Mouse (Mus musculus) WW6 (cell line): Measurements from ENCODE around the gene Tnfsf4.

Source experiments
- DNase-seq: peaks from one replicate; pipeline ENCODE4 v3.0.0-alpha.2; 2013; ENCODE audit warnings: low read depth, low spot score

Gene Tnfsf4

GRCm38 (mm10) chr1:161394931-161395459, at the start of gene Tnfsf4:
Gene Tnfsf4 (plus strand): TSS chr1:161395409.
- DNase-seq = no peak

DNA sequence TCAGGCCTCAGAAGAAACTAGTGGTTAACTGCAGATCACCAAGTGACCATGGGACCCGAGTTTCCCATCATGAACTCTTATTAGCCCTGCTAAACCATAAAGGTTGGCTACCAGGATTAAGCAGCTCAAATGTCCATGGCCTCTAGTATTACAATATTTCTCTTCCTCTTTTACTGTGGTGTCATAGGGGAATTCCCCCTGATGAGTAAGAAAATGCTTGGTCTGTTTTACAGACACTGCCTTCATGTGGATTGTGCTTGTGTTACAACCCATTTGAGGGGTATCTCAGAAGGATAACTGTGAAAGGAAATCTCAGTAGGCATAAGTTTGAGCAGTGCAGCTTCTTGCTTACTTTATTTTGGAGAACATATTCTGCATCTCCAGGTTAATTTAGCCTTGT, 44.2 kb upstream of the Tnfsf4 start:
- DNase-seq = no peak

DNA sequence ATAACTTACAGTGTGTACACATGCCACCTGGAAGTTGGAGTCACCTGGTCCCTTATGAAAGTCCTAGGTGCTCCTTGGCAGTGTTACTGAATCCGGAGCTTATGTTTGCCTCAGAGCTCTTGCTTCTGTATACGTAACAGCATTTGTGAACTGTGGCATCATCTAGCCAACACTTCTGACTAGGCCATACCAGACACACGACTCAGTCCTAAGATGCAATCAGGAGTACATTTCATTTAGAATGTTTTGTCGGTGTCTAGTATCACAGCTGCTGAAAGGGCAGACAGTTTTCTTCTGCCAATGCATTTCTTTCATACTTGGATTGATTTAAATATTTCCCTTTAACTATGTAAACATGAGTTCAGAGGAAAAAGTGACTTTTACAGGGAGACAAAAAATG, 30.2 kb upstream of the Tnfsf4 start:
- DNase-seq = no peak

GRCm38 (mm10) chr1:161371919-161372318, 23.3 kb upstream of the Tnfsf4 start:
- DNase-seq = no peak

DNA sequence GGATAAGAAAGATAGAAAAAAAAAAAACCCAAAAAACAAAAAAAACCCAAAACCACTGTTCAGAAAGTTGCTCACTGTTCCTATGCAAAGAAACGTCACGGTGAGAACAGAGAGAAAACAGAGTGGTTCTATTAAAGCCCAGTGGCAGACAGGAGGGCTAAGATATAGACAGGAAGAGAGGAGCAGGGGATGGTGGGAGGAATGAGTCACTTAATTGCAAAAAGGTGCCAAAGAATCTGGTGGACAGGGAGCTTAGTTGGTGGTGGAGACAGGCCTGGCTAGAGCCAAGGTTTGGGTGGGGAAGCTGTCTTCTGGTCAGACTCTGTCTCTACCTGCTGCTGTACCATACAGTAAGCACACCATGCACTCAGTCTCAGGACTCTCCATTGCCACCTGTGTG, 19.3 kb upstream of the Tnfsf4 start:
- DNase-seq = no peak

DNA sequence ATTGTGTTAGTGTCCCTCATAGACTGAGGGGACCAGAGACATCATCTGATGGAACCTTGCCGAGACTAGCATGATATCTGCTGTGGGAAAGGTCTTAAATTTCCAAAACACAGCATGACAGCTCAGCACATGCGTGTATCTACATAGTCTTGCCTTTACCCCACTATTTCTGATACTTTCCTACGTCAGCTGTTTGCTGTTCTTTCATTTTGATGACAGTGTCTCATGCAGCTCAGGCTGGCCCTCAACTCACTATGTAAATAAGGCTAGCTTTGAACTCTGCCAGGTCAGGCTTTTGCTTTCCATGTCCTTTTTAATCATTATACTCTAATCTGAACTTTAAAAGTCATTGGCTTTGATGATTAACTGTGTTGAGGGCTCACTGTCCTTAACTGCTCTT, 16.6 kb upstream of the Tnfsf4 start:
- no peak for DNase-seq

- no peak for DNase-seq
Observed at GRCm38 (mm10) chr1:161379685-161380424, 15.4 kb upstream of the Tnfsf4 start.

DNA sequence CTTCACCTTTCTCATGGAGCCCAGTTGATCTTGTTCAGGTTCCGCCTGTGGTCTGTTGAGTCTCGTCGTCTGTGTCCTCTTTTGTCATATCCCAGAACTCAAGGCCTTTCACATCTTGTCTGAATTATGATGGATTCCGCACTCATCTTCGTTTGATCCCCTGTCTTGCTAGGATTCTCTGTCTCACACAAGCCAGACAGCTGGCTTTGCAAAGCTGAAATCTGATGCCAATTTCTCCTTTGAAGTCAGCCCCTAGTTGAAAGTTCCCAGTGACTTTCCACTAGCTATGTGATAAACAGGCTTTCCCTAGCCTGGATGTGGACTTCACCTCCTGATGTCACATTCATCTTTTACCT, 14.8 kb upstream of the Tnfsf4 start:
- DNase-seq = no peak

GRCm38 (mm10) chr1:161390066-161390465, 5.1 kb upstream of the Tnfsf4 start:
- DNase-seq = no peak

DNA sequence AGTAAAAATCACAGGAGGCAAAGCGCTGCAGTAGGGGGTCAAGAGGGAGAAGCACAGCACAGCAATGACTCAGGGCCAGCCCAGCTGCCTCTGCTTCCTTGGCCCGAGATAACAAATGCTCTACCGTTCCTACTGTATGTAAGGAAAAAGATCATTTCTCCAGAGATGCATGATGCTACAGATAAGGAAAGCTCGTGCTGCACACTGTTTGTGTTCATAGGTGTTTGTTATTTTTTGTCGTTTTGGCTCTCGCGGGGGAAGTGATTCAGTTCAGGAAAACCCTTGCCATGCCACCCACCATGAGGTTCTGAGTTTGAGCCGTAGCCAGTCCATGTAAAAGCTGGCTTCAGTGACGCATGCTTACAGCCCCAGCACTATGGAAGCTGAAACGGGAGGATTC, 2.3 kb upstream of the Tnfsf4 start:
- no peak for DNase-seq

GRCm38 (mm10) chr1:161395610-161396009, 401 bp downstream of the Tnfsf4 start:
- no peak for DNase-seq

GRCm38 (mm10) chr1:161396351-161396750, 1.1 kb downstream of the Tnfsf4 start:
- DNase-seq = no peak

GRCm38 (mm10) chr1:161400126-161400525, 4.9 kb downstream of the Tnfsf4 start:
- DNase-seq = no peak

DNA sequence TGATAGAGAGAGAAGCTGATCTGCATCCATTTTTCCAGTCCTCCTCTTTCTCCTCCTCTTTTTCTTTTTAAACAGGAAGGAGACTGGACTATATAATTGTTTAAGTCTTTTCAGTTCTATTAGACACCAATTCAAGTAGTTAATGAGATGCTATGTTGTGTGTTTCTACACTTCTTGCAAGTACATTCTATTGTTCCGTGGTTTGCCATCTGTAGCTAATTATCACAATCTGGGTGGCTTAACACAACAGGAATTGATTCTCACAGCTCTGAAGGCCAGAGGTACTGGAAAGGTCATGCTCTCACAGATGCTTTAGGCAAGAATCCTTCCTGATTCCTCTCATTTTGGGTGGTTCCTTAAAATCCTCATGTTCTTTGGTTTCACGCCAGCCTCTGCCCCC, 7.9 kb downstream of the Tnfsf4 start:
- no peak for DNase-seq

- no peak for DNase-seq
Observed at GRCm38 (mm10) chr1:161406480-161406879, 11.3 kb downstream of the Tnfsf4 start.

GRCm38 (mm10) chr1:161419926-161420325, 24.7 kb downstream of the Tnfsf4 start:
- no peak for DNase-seq

DNA sequence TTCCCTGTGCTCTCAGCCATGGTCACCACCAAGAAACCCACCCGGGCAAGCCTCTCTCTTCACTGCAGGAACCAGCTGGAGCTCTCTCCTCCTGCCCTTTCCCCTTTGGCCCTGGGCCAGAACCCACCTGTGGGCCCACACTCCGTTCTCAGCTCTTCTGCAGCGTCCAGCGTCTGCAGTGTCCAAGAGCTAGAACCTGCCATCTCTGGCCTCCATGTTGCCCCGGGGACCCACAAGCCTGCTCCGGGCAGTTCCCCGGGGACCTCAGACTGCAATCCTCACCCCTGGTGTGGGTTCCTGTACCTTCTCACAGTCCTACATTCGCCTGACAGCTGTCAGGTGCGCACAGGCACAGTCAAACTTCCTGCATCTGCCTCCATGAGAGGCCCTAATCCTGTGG, 25.4 kb downstream of the Tnfsf4 start:
- no peak for DNase-seq

DNA sequence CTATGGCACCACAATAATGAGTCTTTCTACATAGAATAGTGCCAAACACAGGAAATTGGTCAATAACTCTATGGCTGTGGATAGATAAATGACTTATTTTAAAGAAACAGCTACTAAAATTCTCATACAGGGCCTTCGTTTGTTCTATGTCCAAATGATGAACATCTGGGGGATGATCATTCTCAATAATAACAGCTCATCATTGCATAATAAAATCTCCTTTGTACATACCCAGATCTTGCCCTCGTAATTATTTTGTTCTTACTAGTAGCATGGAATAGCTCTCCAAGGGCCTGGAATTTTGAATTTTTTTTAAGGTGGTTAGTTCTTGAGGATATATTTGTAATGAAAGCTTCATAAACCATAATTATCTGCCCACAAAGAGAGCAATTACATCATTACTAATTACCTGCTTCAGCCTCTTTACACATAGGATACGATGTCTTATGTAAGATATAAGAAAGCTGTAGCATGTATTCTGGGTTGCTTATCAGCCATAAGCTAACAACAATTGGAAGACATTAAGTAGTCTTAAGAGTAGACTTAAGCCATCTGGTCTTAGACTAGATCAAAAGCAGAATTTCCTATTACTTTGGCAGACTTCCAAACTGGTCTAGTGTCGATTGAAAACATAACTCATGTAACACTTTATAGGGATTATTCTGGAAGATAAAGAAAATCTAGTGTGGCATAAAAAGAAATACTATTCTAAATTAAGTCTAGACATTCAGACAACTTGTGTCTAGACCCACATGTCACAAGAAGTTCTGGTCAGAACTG, 31.3 kb downstream of the Tnfsf4 start:
- no peak for DNase-seq

DNA sequence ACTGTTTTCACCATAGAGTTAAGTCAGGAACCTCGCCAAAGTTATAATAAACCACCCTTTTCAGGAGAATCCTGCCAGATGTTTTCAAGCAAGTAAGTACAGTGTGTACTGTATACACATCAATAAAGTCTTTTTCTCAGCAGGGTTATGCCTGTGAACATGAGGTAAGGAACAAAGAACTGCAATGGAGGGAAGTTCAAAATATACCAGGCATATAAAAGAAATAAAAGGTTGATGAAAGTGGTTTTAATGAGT, 31.8 kb downstream of the Tnfsf4 start:
- no peak for DNase-seq

- no peak for DNase-seq
Observed at GRCm38 (mm10) chr1:161435781-161436180, 40.6 kb downstream of the Tnfsf4 start.

DNA sequence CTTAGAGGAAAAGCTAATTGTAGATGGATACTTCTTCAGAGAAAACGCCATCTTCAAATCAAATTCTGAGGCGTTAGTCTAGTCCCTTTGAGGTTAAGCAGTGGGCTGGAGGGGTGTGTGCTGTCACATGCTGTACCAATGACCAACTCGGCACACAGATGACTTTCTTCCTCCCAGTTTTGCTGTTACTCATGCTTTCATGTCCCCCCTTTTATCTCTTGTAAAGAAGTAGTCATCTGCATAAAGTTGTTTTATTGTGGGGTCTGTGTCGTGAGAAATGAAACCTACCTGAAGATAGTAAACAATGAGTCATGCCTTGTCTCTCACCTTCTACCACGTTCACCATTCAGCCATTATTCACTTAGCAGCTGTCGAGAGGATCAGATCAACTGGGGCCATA, 41.3 kb downstream of the Tnfsf4 start:
- DNase-seq = no peak

GRCm38 (mm10) chr1:161444858-161445257, 49.6 kb downstream of the Tnfsf4 start:
- DNase-seq = no peak

DNA sequence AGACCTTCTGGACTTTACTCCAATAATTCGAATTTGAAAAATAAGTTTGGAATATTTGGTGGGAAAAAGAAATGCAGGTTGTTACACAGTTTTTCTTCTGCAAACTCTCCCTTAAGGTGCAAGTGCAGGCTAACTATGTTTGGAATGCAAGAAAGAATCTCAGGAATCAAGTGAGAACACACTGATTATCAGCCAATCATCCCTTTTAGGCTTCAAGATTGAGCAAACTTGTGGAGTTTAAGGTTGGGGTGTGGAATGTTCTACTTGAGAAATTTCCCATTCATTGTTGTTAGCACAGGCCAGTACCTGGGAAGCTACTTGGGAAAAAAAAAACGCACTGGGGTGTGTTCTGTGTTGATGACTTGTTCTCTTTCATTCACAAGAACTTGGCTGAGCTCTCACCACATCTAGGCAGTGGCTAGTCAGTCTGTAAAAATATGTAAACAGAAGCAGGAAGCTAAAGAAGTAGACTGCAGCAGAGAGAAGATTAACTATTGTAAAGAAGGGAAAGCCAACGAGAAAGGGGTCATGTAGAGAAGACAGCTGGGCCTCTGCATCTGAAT, 56.6 kb downstream of the Tnfsf4 start:
- no peak for DNase-seq
